Comparison of ENCODE assay signal across 9 mouse cellular contexts in genomic region chr2:23570563-23570962, GRCm38 (mm10). TPM values are rescaled to one million over a fixed set of nuclear protein-coding genes. Genes with fewer than 3 reads are reported as not detected.
DNase-seq lines count a peak whose midpoint lies in the region; ATAC-seq and TF ChIP-seq lines count a peak whose summit lies in the region.
"Had no signal": no experiment of that assay in that cellular context is flagged by ENCODE, and none has a peak within 500 bp of the region (broad histone marks: within the 10 kb centered on the region; RNA-seq: fewer than 3 reads in every experiment).

No protein-coding gene starts in this region.

- peak overlapping the region; percentile 79 for H3K4me2 ChIP-seq in limb, embryonic 13.5 days (replicated peaks)
- H3K4me2 ChIP-seq in neural tube, embryonic 14.5 days (ENCODE audit: low read depth, low read length): peak overlapping the region; percentile 90

- H3K9ac ChIP-seq in limb, embryonic 13.5 days: 0 out of 2 replicates have a peak overlapping the region, but pooled peaks have one; percentile 97
- H3K9ac ChIP-seq in neural tube, embryonic 14.5 days (replicated peaks; ENCODE audit: low read depth, low read length): no peak overlapping the region

- H3K36me3 ChIP-seq in limb, embryonic 13.5 days: no peaks in the 10 kb centered on the region
- no peaks in the 10 kb centered on the region for H3K36me3 ChIP-seq in neural tube, embryonic 14.5 days (ENCODE audit: control insufficient read depth, insufficient read depth, low read length)

- WGBS in limb, embryonic 13.5 days: 83% methylated on average over 4 of the region's 4 CpGs
- 88% methylated on average over 4 of the region's 4 CpGs for WGBS in neural tube, embryonic 14.5 days

- H3K4me3 ChIP-seq in layer of hippocampus, adult 2 months: peak overlapping the region; percentile 91
- H3K4me3 ChIP-seq in embryonic fibroblast, embryonic 13.5 days (ENCODE audit: insufficient read depth, low read length): peak overlapping the region; percentile 93; the same call in 1 of the 2 replicates
- peak overlapping the region; percentile 95 for H3K4me3 ChIP-seq in limb, embryonic 13.5 days
- H3K4me3 ChIP-seq in neural tube, embryonic 14.5 days (ENCODE audit: low read depth, low read length): 0 out of 2 replicates have a peak overlapping the region, but pooled peaks have one; percentile 97

- H3K9me3 ChIP-seq in limb, embryonic 13.5 days: no peaks in the 10 kb centered on the region
- H3K9me3 ChIP-seq in neural tube, embryonic 14.5 days (ENCODE audit: control insufficient read depth, low read length): no peaks in the 10 kb centered on the region

- no peak for TF ChIP-seq POLR2A in embryonic fibroblast, embryonic 13.5 days (IDR thresholded peaks at IDR 0.05; ENCODE audit: low read depth, low read length)

- no peak overlapping the region for H3K27ac ChIP-seq in layer of hippocampus, adult 2 months
- no peak overlapping the region for H3K27ac ChIP-seq in embryonic fibroblast, embryonic 13.5 days (ENCODE audit: insufficient read depth, low read length)
- H3K27ac ChIP-seq in limb, embryonic 13.5 days: no peak overlapping the region
- H3K27ac ChIP-seq in neural tube, embryonic 14.5 days (ENCODE audit: low read depth, low read length): no peak overlapping the region

- no peak for DNase-seq in layer of hippocampus, adult 2 months (ENCODE audit: low spot score in 2 of 2)
- DNase-seq in layer of hippocampus, adult 11-12 months (ENCODE audit: low spot score): no peak
- DNase-seq in layer of hippocampus, postnatal 14 days (ENCODE audit: low spot score in 2 of 2): no peak
- DNase-seq in right cerebral cortex, postnatal 10 days (ENCODE audit: low spot score in 2 of 2): no peak
- DNase-seq: layer of hippocampus, postnatal 36 days had no signal

- no peaks in the 10 kb centered on the region for H3K4me1 ChIP-seq in embryonic fibroblast, embryonic 13.5 days (ENCODE audit: control insufficient read depth, insufficient read depth, low read length)
- H3K4me1 ChIP-seq in limb, embryonic 13.5 days: peaks cover 12% of the 10 kb centered on the region
- peaks cover 8% of the 10 kb centered on the region for H3K4me1 ChIP-seq in neural tube, embryonic 14.5 days (ENCODE audit: control insufficient read depth, insufficient read depth, low read length)

- no peak for ATAC-seq in limb, embryonic 13.5 days (ENCODE audit: low FRiP score, low read depth)
- no peak for ATAC-seq in neural tube, embryonic 14.5 days (ENCODE audit: low read depth)
- ATAC-seq in inflammation-experienced regulatory T-cells, adult 6 months: no peak

- peaks cover 4% of the 10 kb centered on the region for H3K27me3 ChIP-seq in limb, embryonic 13.5 days
- 0 out of 2 replicates have a peak, but pooled peaks cover 5% of the 10 kb centered on the region for H3K27me3 ChIP-seq in neural tube, embryonic 14.5 days (ENCODE audit: control insufficient read depth, insufficient read depth, low read length)

- TF ChIP-seq CTCF in layer of hippocampus, adult 2 months (conservative IDR thresholded peaks at IDR 0.05): no peak
- no peak for TF ChIP-seq CTCF in embryonic fibroblast, embryonic 13.5 days (IDR thresholded peaks at IDR 0.05; ENCODE audit: borderline replicate concordance, insufficient read depth, low read length)

RNA-seq across cellular contexts. Expression of gene Spopl, which starts 1.3 kb away (rescaled TPM):
- total RNA-seq in layer of hippocampus, adult 2 months (2021): 10 to 100 TPM; 26.3 to 26.7 TPM
- 23.6 and 29.3 TPM in 2 replicates for polyA plus RNA-seq in embryonic fibroblast, embryonic 13.5 days (2011; ENCODE audit: insufficient read length, low read depth, missing spikeins)
- 11.2 and 14.5 TPM in 2 replicates for polyA plus RNA-seq in limb, embryonic 13.5 days (2015; fragmentation: Nextera tagmentation; extraction: Ambion mirVana)
- 11.5 and 13.7 TPM in 2 replicates for polyA plus RNA-seq in neural tube, embryonic 14.5 days (2014; fragmentation: Nextera tagmentation; extraction: Ambion mirVana)
- total RNA-seq in layer of hippocampus, postnatal 14 days (2021): 10 to 100 TPM; 17.4 to 18.8 TPM
- polyA plus RNA-seq in inflammation-experienced regulatory T-cells, adult 6 months (2017; shearing (Covaris generic)): 10 to 100 TPM in 2 of 3 experiments, 1 to 10 TPM in 1; 8.9 to 17.3 (median 10.8) TPM
